Mouse (Mus musculus) induced T-regulatory cell, adult 2 months (primary cell): ENCODE data around the gene Tm4sf4.

Experiments used
- DNase-seq: peaks from one replicate; pipeline ENCODE4 v3.0.0-alpha.2; 2012; ENCODE audit warnings: low read depth

Gene Tm4sf4

DNA sequence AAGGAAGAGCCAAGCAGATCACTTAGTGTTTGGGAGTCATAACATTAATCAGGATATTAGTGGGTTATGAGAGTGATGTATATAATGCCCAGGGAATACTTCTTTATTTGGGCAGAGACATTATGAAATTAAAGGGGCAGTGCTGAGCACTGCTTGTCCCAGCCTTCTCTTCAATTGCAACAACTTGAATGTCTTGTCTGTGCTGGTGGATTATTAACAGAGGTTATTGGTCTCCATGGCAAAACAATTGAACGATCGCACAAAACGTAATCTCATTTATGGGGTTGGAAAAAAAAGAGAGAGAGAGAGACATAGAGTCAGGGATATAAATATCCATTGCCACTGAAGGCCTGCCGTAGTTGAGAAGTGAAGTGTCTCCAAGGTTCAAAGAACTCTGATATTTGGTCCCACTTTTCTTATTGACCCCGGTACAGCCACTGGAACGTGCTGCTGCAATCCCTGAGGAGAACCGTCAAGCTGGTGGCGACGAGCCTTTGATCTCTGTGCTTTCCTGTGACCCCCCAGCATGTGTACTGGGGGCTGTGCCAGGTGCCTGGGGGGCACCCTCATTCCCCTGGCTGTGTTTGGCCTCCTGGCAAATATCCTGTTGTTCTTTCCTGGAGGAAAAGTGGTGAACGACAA lies at the start of gene Tm4sf4:
TSS of gene Tm4sf4 (plus strand) at position 226 of the 642 bp plus-strand sequence.
- no peak for DNase-seq

DNA sequence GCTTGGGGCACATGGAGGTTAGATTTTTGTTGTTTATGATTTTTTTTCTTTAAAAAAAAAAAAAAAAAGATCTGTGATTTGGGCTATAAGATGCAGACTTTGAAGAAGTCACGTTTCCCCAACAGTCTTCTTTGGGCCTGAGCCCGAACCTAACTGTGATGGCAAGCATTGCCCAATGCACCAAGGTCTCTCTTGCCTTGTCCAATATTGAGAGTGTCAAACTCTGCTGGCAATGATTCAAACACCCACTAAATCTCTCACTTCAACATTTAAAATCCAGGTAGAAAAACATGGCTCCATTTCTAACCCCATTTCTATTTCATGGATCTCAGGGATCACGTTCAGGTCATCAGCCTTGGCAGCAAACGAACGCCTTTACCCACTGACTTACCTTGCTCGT lies 38.7 kb upstream of the Tm4sf4 start:
- DNase-seq = no peak

GRCm38 (mm10) chr3:57386895-57387294 lies 38.2 kb upstream of the Tm4sf4 start:
- DNase-seq = no peak

GRCm38 (mm10) chr3:57387593-57387992 lies 37.5 kb upstream of the Tm4sf4 start:
- DNase-seq = no peak

- DNase-seq = no peak
Measured at GRCm38 (mm10) chr3:57411535-57411934, 13.6 kb upstream of the Tm4sf4 start.

DNA sequence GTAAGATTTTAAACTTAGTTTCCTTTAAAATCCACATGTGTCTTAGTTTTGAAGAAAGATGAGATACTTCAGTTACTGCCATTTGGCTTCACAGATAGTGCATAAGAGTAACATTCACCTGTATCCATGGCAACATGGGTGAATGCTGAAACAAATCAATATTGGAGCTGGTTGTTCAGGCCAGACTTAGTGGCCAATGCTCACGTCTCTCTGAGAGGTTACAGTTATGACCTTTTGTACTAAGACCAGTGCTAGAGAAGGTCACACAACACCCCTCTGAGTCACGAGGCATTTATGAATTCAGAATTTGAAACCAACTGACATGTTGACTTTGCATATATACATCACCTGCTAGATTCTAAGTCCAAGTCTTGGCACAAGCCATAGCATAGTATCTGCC lies 4.9 kb upstream of the Tm4sf4 start:
- DNase-seq = no peak

DNA sequence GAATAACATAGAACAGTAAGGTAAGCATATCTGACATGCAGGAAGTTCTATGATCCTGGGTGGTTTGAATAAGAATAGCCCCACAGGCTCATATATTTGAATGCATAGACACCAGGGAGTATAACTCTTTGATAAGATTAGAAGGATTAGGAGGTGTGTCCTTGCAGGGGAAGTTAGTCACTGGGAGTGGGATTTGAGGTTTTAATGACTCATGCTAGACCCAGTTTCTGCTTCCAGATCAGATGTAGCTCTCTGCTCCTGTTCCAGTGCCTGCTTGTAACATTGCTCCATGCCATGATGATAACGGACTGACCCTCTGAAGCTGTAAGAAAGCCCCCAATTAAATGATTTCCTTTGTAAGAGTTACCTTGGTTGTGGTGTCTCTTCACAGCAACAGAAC lies 4.5 kb upstream of the Tm4sf4 start:
- no peak for DNase-seq

DNA sequence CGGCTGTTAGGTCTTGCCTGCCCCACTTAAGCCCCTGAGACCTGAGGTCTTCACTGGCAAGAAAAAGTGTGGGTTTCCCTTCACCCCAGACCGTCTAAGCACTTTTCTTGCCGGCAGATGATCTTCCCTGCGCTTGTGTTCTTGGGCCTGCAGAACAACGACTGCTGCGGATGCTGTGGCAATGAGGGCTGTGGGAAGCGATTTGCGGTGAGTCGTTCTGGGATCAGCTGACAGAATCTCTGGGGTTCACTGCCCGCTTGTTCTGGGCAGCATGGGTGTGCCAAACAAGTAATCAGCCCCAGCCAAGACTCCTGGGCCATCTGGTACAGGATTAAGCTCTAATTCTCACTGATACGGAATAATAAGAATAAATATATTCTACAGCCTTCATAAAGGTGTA lies 1.2 kb downstream of the Tm4sf4 start:
- DNase-seq = no peak

DNA sequence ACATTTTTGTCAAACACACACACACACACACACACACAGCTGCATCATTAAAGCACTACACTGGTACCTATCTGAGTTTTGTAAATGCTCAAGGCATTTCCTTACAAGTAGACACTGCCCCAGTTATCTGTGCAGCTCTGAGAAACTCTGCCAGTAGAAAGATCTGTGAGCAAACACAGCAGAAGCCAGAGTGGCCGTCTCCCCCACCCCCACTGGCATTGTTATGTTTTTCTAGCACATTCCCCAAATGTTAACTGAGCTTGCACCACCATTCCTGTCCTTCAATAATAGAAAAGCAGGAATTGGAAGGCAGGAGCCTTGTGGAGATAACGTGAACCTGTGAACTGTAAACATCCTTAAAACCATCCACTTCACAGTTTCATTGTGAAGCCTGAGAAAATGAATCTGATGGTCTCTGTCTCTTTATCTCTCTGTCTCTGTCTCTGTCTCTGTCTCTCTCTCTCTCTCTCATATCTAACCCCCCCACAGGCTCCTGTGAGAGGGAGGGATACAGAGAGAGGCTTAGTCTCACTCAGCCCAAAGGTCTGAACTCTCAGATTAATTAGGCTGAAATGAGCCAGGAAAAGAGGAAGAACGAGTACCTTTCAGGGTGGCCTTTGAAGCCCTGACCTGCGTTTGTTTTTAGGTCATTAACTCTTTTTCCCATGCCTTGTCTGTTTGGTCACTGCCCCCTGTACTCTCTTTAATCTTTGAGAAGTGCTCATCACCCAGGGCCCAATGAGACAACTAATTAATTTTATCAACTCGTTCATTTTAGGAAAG lies 3.8 kb downstream of the Tm4sf4 start:
- DNase-seq = no peak

GRCm38 (mm10) chr3:57429486-57429885 lies 4.4 kb downstream of the Tm4sf4 start:
- DNase-seq = no peak

DNA sequence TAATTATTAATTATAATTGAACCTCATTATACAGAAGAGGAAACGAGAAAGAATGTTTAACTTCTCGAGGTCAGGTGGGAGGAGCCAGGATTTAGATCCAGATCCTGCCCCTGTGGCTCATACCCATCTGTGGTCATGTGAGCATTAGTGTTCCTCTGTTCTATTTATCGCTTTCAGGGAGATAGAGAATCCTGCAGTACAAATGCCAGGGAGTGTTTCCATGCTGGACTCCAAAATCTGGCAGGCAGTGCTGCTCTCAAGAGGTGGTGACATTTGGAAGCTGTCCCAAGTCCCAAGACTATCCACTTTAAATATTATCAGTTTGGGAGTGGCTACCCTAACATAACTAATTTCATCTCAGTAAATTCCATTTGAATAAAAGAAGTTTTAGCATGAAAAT lies 6.6 kb downstream of the Tm4sf4 start:
- no peak for DNase-seq

GRCm38 (mm10) chr3:57435364-57435763 lies 10.2 kb downstream of the Tm4sf4 start:
- no peak for DNase-seq

DNA sequence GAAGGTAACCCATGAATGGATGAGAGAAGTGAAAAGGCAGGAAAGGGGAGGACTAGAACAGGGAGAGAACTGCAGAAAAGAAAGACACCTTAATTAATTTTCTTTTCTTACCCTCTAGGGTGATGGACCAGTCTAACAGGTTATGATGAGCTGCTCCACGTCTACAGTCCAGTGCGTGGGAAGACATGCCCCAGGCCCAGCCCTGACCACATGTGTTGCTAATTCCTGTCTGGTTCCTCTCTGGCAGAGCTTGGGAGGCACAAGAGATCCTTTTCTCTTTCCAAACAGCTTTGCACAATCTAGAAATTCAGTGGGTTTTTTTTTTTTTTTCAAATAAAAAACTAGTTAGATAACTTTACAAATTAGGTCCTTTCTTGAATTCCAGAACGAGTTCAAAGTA lies 15.8 kb downstream of the Tm4sf4 start:
- DNase-seq = no peak

DNA sequence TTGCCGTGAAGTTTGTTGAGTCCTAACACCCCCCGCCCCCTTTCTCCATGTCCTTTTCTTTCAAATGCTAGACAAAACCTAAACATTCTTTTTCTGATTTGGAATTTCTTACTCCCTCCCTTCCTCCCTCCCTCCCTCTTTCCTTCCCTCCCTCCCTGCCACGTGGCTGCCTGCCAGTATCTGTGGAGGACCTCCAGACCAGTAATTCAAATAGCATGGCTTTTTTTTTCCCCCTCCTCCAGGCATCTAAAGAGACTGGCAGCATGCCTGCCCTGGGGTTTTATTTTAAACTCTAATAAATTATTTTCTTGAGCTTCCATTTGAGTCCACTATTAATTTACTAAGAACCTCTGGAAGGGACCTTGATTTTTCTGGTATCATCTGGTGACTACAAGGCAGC lies 20.6 kb downstream of the Tm4sf4 start:
- no peak for DNase-seq

DNA sequence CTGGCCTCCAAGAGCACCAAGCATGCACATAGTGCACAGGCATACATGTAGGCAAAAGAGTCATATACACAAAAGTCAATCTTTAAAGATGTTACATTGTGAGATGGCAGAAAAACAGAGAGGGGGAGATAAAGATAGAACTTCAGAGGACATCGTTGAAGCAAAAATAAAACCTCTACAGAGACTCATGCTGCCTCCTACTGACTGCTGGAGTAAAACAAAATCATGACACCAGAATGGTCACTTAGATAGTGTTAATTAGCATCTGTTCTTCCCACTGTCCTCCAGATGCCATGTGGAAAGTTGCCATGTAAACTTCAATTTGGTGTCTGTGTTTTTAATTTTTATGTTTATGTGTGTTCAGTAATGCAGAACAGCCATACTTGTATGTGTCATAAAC lies 22.8 kb downstream of the Tm4sf4 start:
- DNase-seq = no peak

- peak; percentile 44 for DNase-seq
Measured at GRCm38 (mm10) chr3:57448445-57448844, 23.3 kb downstream of the Tm4sf4 start.

DNA sequence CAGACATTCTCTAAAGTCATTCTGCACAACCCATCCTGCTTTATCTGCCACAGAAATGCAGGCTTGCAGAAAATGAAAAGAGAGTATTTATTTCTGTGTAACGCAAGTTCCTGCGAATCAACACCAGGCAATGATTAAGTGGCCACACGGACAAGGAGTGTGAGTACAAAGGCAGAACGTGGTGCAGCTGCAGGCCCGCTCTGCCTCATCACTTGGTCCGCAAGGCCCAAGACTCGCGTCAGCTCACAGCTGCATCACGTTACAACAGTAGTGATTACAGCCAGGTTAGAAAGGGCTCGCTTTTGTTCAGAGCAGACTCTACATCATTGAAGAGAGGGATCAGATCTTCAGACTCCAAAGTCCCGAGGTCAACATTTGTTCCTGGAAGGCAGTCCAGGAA lies 33.5 kb downstream of the Tm4sf4 start:
- DNase-seq = no peak

DNA sequence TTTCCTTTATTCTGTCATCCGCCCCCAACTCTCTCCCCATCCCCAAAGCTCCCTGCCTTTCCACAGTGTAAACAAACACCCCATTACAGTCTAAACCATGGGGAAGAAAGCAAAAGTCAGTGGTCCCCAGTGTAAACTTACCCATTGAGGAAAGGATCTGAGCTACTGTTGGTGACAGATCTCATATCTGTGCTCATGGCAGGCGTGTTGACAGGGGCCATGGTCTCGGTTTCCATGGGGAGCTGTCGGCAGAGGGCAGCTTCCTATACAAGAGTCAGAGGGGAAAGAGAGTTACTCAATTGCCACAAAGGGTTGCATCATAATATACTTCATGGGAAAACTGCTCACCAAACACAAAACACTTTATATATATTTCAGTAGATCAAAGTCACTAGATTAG lies 38.2 kb downstream of the Tm4sf4 start:
- no peak for DNase-seq

- DNase-seq = no peak
Measured at GRCm38 (mm10) chr3:57466289-57466688, 41.2 kb downstream of the Tm4sf4 start.

DNA sequence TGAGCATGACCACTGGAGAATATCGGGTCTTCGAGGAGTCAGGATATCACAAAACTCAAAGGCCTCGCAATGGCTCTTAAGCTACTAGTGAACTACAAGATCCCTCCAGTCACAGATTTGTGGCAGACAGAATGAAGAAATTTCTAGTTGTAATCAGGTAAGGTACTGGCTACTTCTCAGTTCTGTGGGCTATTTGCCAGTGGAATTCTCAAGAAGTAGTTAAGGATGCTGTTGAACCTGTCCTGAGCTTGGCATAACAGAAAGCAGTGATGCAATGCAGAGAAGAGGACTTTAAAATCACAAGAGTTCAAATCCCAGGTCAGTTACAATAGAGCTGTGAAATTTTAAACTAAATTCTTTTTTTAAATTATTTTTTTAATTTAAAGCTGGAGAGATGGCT lies 44.2 kb downstream of the Tm4sf4 start:
- DNase-seq = no peak

GRCm38 (mm10) chr3:57470326-57470725 lies 45.2 kb downstream of the Tm4sf4 start:
- DNase-seq = no peak

- DNase-seq = no peak
Measured at GRCm38 (mm10) chr3:57470981-57471601, 46.0 kb downstream of the Tm4sf4 start.

DNA sequence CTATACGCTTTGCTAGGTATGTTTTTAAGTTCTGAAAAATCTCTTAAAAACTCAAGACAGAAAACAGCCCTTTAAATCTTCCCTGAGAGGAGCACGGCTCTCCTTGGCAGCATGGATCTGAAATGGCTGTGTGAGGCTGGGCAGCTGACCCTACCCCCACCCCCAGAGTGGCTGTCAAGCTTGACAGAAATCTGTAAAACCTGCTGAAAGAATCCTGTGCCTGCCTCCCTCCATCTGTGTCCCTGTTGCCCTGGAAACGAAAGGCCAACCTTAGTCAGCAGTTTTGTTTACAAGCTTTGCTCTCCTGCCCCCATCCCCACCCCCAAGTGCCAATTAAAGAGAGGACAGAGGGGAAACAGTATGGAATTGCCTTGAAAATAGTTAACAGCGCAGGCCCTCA lies 47.3 kb downstream of the Tm4sf4 start:
- no peak for DNase-seq
